ENCODE assay signal across 25 mouse cellular contexts in genomic region chr11:120014758-120015157, GRCm38 (mm10). TPM values are rescaled to one million over a fixed set of nuclear protein-coding genes. Genes with fewer than 3 reads are reported as not detected.
DNase-seq lines count a peak whose midpoint lies in the region; ATAC-seq and TF ChIP-seq lines count a peak whose summit lies in the region.
"Had no signal": no experiment of that assay in that cellular context is flagged by ENCODE, and none has a peak within 500 bp of the region (broad histone marks: within the 10 kb centered on the region; RNA-seq: fewer than 3 reads in every experiment).

No protein-coding gene starts in this region.

- no peaks in the 10 kb centered on the region for H3K9me3 ChIP-seq in intestine, postnatal 0 days (ENCODE audit: control insufficient read depth)
- H3K9me3 ChIP-seq in intestine, embryonic 16.5 days (ENCODE audit: control insufficient read depth, low read length): no peaks in the 10 kb centered on the region
- H3K9me3 ChIP-seq in lung, embryonic 14.5 days (ENCODE audit: low read depth, low read length): no peaks in the 10 kb centered on the region
- H3K9me3 ChIP-seq in limb, embryonic 10.5 days (replicated peaks): no peaks in the 10 kb centered on the region
- H3K9me3 ChIP-seq: forebrain, embryonic 15.5 days; lung, embryonic 15.5 days; midbrain, embryonic 15.5 days; stomach, embryonic 15.5 days had no signal

- DNase-seq in gastrocnemius, adult 2 months: no peak
- no peak for DNase-seq in gastrocnemius, postnatal 10 days
- DNase-seq in lung, embryonic 14.5 days: no peak
- DNase-seq in lung, adult 2 months: no peak
- DNase-seq in limb, embryonic 10.5 days (ENCODE audit: low spot score): no peak
- no peak for DNase-seq in thymus, adult 2 months
- DNase-seq: cerebellum, postnatal 14 days; gastrocnemius, postnatal 25 days; heart, adult 18-20 months; heart, postnatal 4 days; kidney, adult 9 months; kidney, postnatal 36 days; left cerebral cortex, postnatal 4 days; lung, postnatal 4 days; thymus, adult 18-20 months; thymus, postnatal 4 days had no signal

- no peaks in the 10 kb centered on the region for H3K36me3 ChIP-seq in intestine, postnatal 0 days (ENCODE audit: control insufficient read depth, insufficient read depth)
- no peaks in the 10 kb centered on the region for H3K36me3 ChIP-seq in intestine, embryonic 16.5 days (ENCODE audit: control insufficient read depth, insufficient read depth, low read length)
- H3K36me3 ChIP-seq in lung, embryonic 14.5 days (ENCODE audit: insufficient read depth): no peaks in the 10 kb centered on the region
- H3K36me3 ChIP-seq in limb, embryonic 10.5 days: no peaks in the 10 kb centered on the region
- no peaks in the 10 kb centered on the region for H3K36me3 ChIP-seq in thymus, adult 2 months (ENCODE audit: control insufficient read depth, insufficient read depth, low read length)
- H3K36me3 ChIP-seq: lung, embryonic 15.5 days; stomach, embryonic 15.5 days had no signal

- TF ChIP-seq POLR2A in lung, adult 2 months (IDR thresholded peaks at IDR 0.05; ENCODE audit: borderline replicate concordance, extremely low read depth, low read depth, low read length): no peak
- TF ChIP-seq POLR2A in thymus, adult 2 months (IDR thresholded peaks at IDR 0.05; ENCODE audit: control insufficient read depth, extremely low read depth, insufficient read depth, low read length, poor library complexity): no peak

- H3K4me1 ChIP-seq in intestine, postnatal 0 days (replicated peaks; ENCODE audit: control insufficient read depth, insufficient read depth, low read length): no peaks in the 10 kb centered on the region
- H3K4me1 ChIP-seq in intestine, embryonic 16.5 days (ENCODE audit: control insufficient read depth, insufficient read depth, low read length): peaks cover 7% of the 10 kb centered on the region
- H3K4me1 ChIP-seq in lung, embryonic 14.5 days (ENCODE audit: insufficient read depth): peaks cover 4% of the 10 kb centered on the region; the same call in 1 of the 2 replicates
- H3K4me1 ChIP-seq in lung, adult 2 months (ENCODE audit: control insufficient read depth, insufficient read depth, low read length): peaks cover 5% of the 10 kb centered on the region; the same call in 1 of the 2 replicates
- H3K4me1 ChIP-seq in limb, embryonic 10.5 days: peaks cover 35% of the 10 kb centered on the region
- peaks cover 14% of the 10 kb centered on the region for H3K4me1 ChIP-seq in thymus, adult 2 months (replicated peaks; ENCODE audit: control insufficient read depth, insufficient read depth, low read length)

- ATAC-seq in intestine, postnatal 0 days: no peak
- no peak for ATAC-seq in intestine, embryonic 16.5 days
- ATAC-seq in lung, embryonic 14.5 days (ENCODE audit: insufficient read depth): no peak
- ATAC-seq: CD4-positive, CD25-positive, alpha-beta regulatory T cell, adult 4 months; forebrain, embryonic 15.5 days; midbrain, embryonic 15.5 days had no signal

- no peak overlapping the region for H3K4me2 ChIP-seq in intestine, postnatal 0 days (replicated peaks; ENCODE audit: low read depth)
- H3K4me2 ChIP-seq in intestine, embryonic 16.5 days (ENCODE audit: low read depth, low read length): no peak overlapping the region
- no peak overlapping the region for H3K4me2 ChIP-seq in lung, embryonic 14.5 days
- H3K4me2 ChIP-seq: forebrain, embryonic 15.5 days; lung, embryonic 15.5 days; midbrain, embryonic 15.5 days; stomach, embryonic 15.5 days had no signal

- peak overlapping the region; percentile 20; the same call in 1 of the 2 replicates for H3K4me3 ChIP-seq in gastrocnemius, adult 2 months
- H3K4me3 ChIP-seq in intestine, postnatal 0 days (ENCODE audit: low read depth, low read length): no peak overlapping the region
- H3K4me3 ChIP-seq in intestine, embryonic 16.5 days (ENCODE audit: low read length): no peak overlapping the region
- H3K4me3 ChIP-seq in lung, embryonic 14.5 days (ENCODE audit: low read depth, low read length): no peak overlapping the region
- H3K4me3 ChIP-seq in lung, adult 2 months (replicated peaks; ENCODE audit: extremely low read depth, low read depth, low read length): no peak overlapping the region
- no peak overlapping the region for H3K4me3 ChIP-seq in limb, embryonic 10.5 days
- no peak overlapping the region for H3K4me3 ChIP-seq in thymus, adult 2 months (ENCODE audit: control insufficient read depth, insufficient read depth, low read length)
- H3K4me3 ChIP-seq: forebrain, embryonic 15.5 days; lung, embryonic 15.5 days; midbrain, embryonic 15.5 days; myocyte; stomach, embryonic 15.5 days had no signal

- TF ChIP-seq CTCF in gastrocnemius, adult 2 months (IDR thresholded peaks at IDR 0.05): peak; percentile 12; the same call in 1 of the 2 replicates
- peak; percentile 47 for TF ChIP-seq CTCF in intestine, postnatal 0 days (IDR thresholded peaks at IDR 0.05; ENCODE audit: low read depth)
- peak; percentile 8; the same call in 1 of the 2 replicates for TF ChIP-seq CTCF in lung, embryonic 14.5 days (IDR thresholded peaks at IDR 0.05; ENCODE audit: low read depth)
- no peak for TF ChIP-seq CTCF in lung, adult 2 months (IDR thresholded peaks at IDR 0.05; ENCODE audit: insufficient read depth, low read length)
- no peak for TF ChIP-seq CTCF in thymus, adult 2 months (IDR thresholded peaks at IDR 0.05; ENCODE audit: borderline replicate concordance, control insufficient read depth, extremely low read depth, insufficient read depth, low read length, poor library complexity)

- H3K27me3 ChIP-seq in intestine, postnatal 0 days (replicated peaks; ENCODE audit: control insufficient read depth, insufficient read depth, low read length): peaks cover 10% of the 10 kb centered on the region; the same call in 1 of the 2 replicates
- H3K27me3 ChIP-seq in intestine, embryonic 16.5 days (replicated peaks; ENCODE audit: control insufficient read depth, insufficient read depth, low read length): no peaks in the 10 kb centered on the region
- peaks cover 10% of the 10 kb centered on the region; the same call in 1 of the 2 replicates for H3K27me3 ChIP-seq in lung, embryonic 14.5 days (ENCODE audit: insufficient read depth, low read length)
- peaks cover 56% of the 10 kb centered on the region for H3K27me3 ChIP-seq in limb, embryonic 10.5 days (ENCODE audit: low read depth, poor library complexity, severe bottlenecking)
- no peaks in the 10 kb centered on the region for H3K27me3 ChIP-seq in thymus, adult 2 months (ENCODE audit: control insufficient read depth, insufficient read depth, low read length)
- H3K27me3 ChIP-seq: forebrain, embryonic 15.5 days; midbrain, embryonic 15.5 days; stomach, embryonic 15.5 days had no signal

- intact Hi-C loops in gastrocnemius, adult 2 months (cut with DNase I): no loop called here

- no peak overlapping the region for H3K27ac ChIP-seq in gastrocnemius, adult 2 months
- no peak overlapping the region for H3K27ac ChIP-seq in intestine, postnatal 0 days (ENCODE audit: low read depth, low read length)
- no peak overlapping the region for H3K27ac ChIP-seq in intestine, embryonic 16.5 days (ENCODE audit: low read length)
- H3K27ac ChIP-seq in lung, embryonic 14.5 days (ENCODE audit: low read depth): no peak overlapping the region
- H3K27ac ChIP-seq in limb, embryonic 10.5 days: 0 out of 2 replicates have a peak overlapping the region, but pooled peaks have one; percentile 20
- no peak overlapping the region for H3K27ac ChIP-seq in thymus, adult 2 months (ENCODE audit: control insufficient read depth, insufficient read depth, low read length)
- H3K27ac ChIP-seq: forebrain, embryonic 15.5 days; lung, embryonic 15.5 days; midbrain, embryonic 15.5 days; stomach, embryonic 15.5 days had no signal

- H3K9ac ChIP-seq in intestine, postnatal 0 days (ENCODE audit: low read depth, low read length): no peak overlapping the region
- no peak overlapping the region for H3K9ac ChIP-seq in intestine, embryonic 16.5 days (ENCODE audit: low read depth, low read length)
- H3K9ac ChIP-seq in lung, embryonic 14.5 days: no peak overlapping the region
- H3K9ac ChIP-seq: forebrain, embryonic 15.5 days; lung, embryonic 15.5 days; midbrain, embryonic 15.5 days; stomach, embryonic 15.5 days had no signal

- WGBS in intestine, postnatal 0 days: 97% methylated on average over 4 of the region's 4 CpGs
- WGBS in intestine, embryonic 16.5 days: 89% methylated on average over 4 of the region's 4 CpGs
- WGBS in lung, embryonic 14.5 days: 90% methylated on average over 4 of the region's 4 CpGs
- WGBS in lung, adult 2 months: 93% methylated on average over 4 of the region's 4 CpGs
- 88% methylated on average over 4 of the region's 4 CpGs for WGBS in limb, embryonic 10.5 days
- 100% methylated on average over 4 of the region's 4 CpGs for WGBS in thymus, adult 2 months

RNA-seq across cellular contexts. Expression of gene Aatk, which starts 32.2 kb away (rescaled TPM):
- 1 to 10 TPM; 2.8 to 2.9 TPM for total RNA-seq in gastrocnemius, adult 2 months (2021)
- 10 to 100 TPM; 18.5 to 20.5 TPM for total RNA-seq in gastrocnemius, postnatal 10 days (2021)
- polyA plus RNA-seq in intestine, postnatal 0 days (2015; fragmentation: Nextera tagmentation; extraction: Ambion mirVana): 1.6 and 1.7 TPM in 2 replicates
- polyA plus RNA-seq in intestine, embryonic 16.5 days (2015; fragmentation: Nextera tagmentation; extraction: Ambion mirVana): 1.7 and 2.3 TPM in 2 replicates
- 2.2 and 2.3 TPM in 2 replicates for polyA plus RNA-seq in lung, embryonic 14.5 days (2014; fragmentation: Nextera tagmentation; extraction: Ambion mirVana)
- 28.9 and 38.7 TPM in 2 replicates for polyA plus RNA-seq in lung, adult 2 months (2012; rRNA removed)
- polyA plus RNA-seq in limb, embryonic 10.5 days (2016; fragmentation: Nextera tagmentation; extraction: Ambion mirVana): 0.78 and 1.7 TPM in 2 replicates
- polyA plus RNA-seq in thymus, adult 2 months (2012; rRNA removed): 4.4 and 4.7 TPM in 2 replicates
- total RNA-seq: megakaryocyte-erythroid progenitor cell, adult 5-6 weeks had no signal
- polyA plus RNA-seq: CD4-positive, CD25-positive, alpha-beta regulatory T cell, adult 4 months had no signal

Comparison
In these comparisons a context has a peak if more than half of its experiments do, and no peak if none do; other contexts are left out.
1. CTCF ChIP-seq: peak in gastrocnemius, adult 2 months (single experiment), intestine, postnatal 0 days (single experiment) and lung, embryonic 14.5 days (single experiment); none in lung, adult 2 months (single experiment) and thymus, adult 2 months (single experiment).